Mouse (Mus musculus): ENCODE results near the gene Ccsap.

Gene Ccsap

DNA sequence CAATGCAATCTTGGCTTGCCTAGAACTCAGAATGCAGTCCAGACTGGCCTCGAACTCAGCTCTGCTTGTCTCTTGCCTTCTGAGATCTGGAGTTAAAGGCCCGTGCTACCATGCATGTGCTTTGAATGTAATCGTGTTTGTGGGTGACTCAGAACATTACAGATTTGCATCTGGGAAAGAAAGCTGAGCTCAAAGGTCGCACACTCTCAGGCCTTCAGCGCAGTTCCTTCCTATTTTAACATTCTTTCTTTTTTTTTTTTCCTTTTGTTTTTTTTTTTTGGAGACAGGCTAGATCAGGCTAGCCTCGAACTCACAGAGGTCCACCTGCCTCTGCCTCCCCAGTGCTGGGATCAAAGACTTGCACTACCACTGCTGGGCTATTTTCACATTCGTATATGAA, 55.4 kb downstream of the Ccsap start:
- DNase-seq, result no peak

GRCm38 (mm10) chr8:123803639-123804038, 56.4 kb downstream of the Ccsap start:
- DNase-seq, result no peak

DNA sequence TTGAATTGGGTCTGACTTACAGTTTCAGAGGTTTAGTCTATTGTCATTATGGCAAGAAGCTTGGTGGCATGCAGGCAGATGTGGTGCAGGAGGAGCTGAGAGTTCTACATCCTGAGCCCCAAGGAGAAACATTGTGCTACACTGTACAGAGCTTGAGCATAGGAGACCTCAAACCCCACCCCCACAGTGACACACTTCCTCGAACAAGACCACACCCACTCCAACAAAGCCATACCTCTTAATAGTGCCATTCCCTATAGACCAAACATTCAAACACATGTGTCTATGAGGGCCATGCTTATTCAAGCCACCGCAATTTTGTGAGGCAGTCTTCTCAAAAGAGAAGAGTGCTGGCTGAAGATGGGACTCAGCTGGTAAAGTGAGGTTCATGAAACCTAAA, 58.5 kb downstream of the Ccsap start:
- DNase-seq, result no peak

DNA sequence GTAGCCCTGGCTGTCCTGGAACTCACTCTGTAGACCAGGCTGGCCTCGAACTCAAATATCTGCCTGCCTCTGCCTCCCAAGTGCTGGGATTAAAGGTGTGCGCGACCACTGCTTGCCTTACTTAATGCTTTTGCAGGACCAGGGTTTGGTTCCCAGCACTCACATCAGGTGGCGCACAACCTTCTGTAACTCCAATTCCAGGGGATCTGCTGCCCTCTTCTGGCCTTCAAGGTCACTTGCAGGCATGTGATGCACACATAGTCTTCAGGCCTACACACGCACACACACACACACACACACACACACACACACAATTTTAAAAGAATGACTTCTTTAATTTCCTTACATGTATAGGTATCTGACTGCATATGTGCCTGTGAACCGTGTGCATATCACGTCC, 59.1 kb downstream of the Ccsap start:
- DNase-seq, result no peak

- DNase-seq, result no peak
Observed at GRCm38 (mm10) chr8:123799885-123800284, 60.1 kb downstream of the Ccsap start.

DNA sequence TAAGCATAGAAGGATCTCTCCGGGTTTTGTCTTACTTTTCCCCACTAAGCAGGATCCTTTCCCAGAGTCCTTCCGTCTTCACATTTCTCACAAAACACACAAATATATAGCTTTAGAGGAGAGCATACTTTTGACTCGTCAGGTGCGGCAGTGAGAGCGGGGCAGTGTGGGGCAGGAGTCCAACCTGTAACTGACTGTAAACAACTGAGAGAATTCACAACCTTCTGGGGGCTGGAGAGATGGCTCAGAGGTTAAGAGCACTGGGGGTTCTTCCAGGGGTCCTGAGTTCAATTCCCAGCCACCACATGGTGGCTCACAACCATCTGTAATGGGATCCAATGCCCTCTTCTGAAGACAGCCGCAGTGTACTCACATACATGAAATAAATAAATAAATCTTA, 60.6 kb downstream of the Ccsap start:
- DNase-seq, result no peak

GRCm38 (mm10) chr8:123797928-123798327, 62.1 kb downstream of the Ccsap start:
- DNase-seq, result peak; percentile 67

DNA sequence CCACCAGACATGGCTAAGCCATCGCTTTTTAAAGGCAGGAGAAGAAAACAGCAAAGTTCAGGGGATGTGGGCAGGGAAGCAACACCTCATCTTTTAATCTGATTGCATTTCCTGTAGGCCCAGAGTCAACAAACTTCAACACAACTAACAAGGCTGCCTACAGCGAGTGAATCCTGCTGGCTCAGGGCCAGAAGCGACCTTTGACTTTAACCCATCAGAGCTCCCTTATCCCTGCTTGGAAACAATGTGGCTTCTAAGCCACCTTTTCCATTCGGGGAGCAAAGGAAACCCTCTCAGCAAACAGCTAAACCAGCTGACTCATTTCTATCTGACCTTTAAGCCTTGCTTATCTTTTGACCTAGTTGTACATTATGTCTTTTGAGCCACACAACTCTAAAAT, 63.3 kb downstream of the Ccsap start:
- DNase-seq, result peak; percentile 50

- DNase-seq, result no peak
Observed at GRCm38 (mm10) chr8:123794766-123795165, 65.2 kb downstream of the Ccsap start.

DNA sequence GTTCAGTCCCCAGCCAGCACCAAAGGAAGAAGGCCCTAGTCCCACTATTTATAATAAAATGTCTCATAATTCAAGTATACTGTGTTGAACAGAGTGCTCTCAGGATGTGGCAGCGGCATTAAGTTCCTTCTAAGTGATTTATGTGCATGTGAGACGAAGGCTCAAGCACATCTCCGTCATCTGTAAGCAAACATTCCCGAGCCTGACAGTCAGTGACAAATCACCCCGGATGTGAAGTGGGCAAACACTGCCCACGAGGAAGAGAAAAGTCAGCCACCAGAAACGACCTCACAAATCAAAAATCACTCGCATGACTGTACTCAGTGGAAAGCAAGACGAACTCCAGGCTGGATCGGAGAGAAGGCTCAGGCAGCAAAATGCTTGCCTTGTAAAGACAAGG, 66.1 kb downstream of the Ccsap start:
- DNase-seq, result no peak

DNA sequence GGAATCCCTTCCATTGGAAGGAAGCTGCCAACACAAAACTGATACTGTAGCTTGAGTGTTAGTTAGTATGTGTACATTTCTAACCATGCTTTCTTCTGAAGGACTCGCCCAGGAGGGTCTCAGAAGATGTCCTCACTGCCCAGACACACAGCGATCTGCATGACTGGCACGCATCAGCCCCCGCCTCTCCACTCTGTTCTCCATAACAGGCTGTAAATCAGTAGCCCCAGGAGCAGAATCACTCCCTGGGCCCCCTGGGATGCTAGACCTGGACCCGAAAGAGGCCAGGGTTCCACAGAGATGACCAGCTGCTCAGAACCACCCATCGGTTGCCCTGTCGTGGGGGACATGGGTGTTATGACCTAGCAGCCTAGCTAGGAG, 68.2 kb downstream of the Ccsap start:
- DNase-seq, result no peak

DNA sequence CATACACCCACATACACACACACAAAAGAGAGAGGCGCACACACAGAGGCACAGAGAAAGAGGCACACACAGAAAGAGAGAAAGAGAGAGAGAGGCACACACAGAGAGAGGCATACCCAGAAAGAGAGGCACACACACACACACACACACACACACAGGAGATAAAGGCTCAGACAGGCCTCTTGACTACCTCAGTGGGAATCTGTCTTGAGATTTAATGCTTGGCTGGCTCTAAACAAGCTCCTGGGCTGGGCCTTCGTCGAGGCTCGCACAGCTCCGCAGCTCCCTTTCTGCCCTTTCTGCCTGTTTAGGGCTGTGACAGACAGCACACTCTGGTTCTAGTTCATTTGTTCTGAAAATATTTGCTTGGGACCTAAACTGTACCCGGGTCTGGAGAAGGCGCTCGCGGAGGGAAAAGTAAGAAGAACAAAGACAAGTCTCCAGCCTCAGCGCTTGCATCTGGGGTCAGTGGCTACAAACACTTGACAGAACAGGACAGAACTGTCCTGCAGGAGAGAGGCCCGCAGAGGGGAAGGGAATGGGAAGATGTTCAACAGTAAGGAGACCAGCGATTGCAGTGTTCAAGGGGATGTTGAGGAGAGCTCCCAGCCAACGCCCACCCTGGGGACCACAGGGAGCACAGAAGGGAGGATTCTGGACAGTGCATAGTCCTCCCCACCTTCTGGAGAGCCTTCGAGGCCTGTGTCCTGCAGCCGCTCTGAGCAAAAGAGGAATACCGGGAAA, 68.7 kb downstream of the Ccsap start:
- DNase-seq, result no peak

Data from liver (tissue).